Mouse (Mus musculus): ENCODE results near the gene Nfkbil1.
A peak's percentile ranks its signal among the peaks of the same experiment; 100 is the strongest.

Gene Nfkbil1

GRCm38 (mm10) chr17:35253293-35254093 lies 17.9 kb upstream of the Nfkbil1 start:
- DNase-seq = no peak

- DNase-seq = no peak
Observed at GRCm38 (mm10) chr17:35252619-35253292, 17.2 kb upstream of the Nfkbil1 start.

GRCm38 (mm10) chr17:35251981-35252380 lies 16.4 kb upstream of the Nfkbil1 start:
- DNase-seq = no peak

GRCm38 (mm10) chr17:35251162-35251719 lies 15.6 kb upstream of the Nfkbil1 start:
- no peak for DNase-seq

- no peak for DNase-seq
Observed at GRCm38 (mm10) chr17:35250348-35251120, 14.9 kb upstream of the Nfkbil1 start.

GRCm38 (mm10) chr17:35249451-35250197 lies 14.0 kb upstream of the Nfkbil1 start:
- no peak for DNase-seq

GRCm38 (mm10) chr17:35248986-35249385 lies 13.4 kb upstream of the Nfkbil1 start:
- DNase-seq = no peak

- no peak for DNase-seq
Observed at GRCm38 (mm10) chr17:35247144-35247543, 11.6 kb upstream of the Nfkbil1 start.

GRCm38 (mm10) chr17:35245731-35246623 lies 10.4 kb upstream of the Nfkbil1 start:
- DNase-seq = no peak

- no peak for DNase-seq
Observed at GRCm38 (mm10) chr17:35244999-35245398, 9.4 kb upstream of the Nfkbil1 start.

- peak; percentile 61 for DNase-seq
Observed at GRCm38 (mm10) chr17:35243086-35243485, 7.5 kb upstream of the Nfkbil1 start.

GRCm38 (mm10) chr17:35242015-35242941 lies 6.7 kb upstream of the Nfkbil1 start:
- peak; percentile 46 for DNase-seq

- peak; percentile 93 for DNase-seq
Observed at GRCm38 (mm10) chr17:35241305-35242014, 5.9 kb upstream of the Nfkbil1 start, which contains the start of gene Ddx39b. Gene Ddx39b (plus strand): TSS chr17:35241746.

- no peak for DNase-seq
Observed at GRCm38 (mm10) chr17:35240384-35241304, 5.1 kb upstream of the Nfkbil1 start.

GRCm38 (mm10) chr17:35239700-35240099 lies 4.1 kb upstream of the Nfkbil1 start:
- no peak for DNase-seq

GRCm38 (mm10) chr17:35237504-35237903 lies 1.9 kb upstream of the Nfkbil1 start:
- no peak for DNase-seq

GRCm38 (mm10) chr17:35236996-35237395 lies 1.4 kb upstream of the Nfkbil1 start:
- peak; percentile 45 for DNase-seq

- peak; percentile 100 for DNase-seq
Observed at GRCm38 (mm10) chr17:35236390-35236746, 776 bp upstream of the Nfkbil1 start.
